Mouse (Mus musculus): Measurements from ENCODE around the gene Ntrk3.
A peak's percentile ranks its signal among the peaks of the same experiment; 100 is the strongest.

Gene Ntrk3

GRCm38 (mm10) chr7:78720989-78721816 lies 16.6 kb downstream of the Ntrk3 start:
- DNase-seq = no peak

- no peak for DNase-seq
Measured at GRCm38 (mm10) chr7:78719795-78720460, 17.9 kb downstream of the Ntrk3 start.

- no peak for DNase-seq
Measured at GRCm38 (mm10) chr7:78719117-78719516, 18.7 kb downstream of the Ntrk3 start.

- DNase-seq = peak; percentile 31 to 47
Measured at GRCm38 (mm10) chr7:78718191-78718609, 19.6 kb downstream of the Ntrk3 start.

GRCm38 (mm10) chr7:78707708-78708107 lies 30.1 kb downstream of the Ntrk3 start:
- DNase-seq = no peak

- DNase-seq = no peak
Measured at GRCm38 (mm10) chr7:78707122-78707521, 30.7 kb downstream of the Ntrk3 start.

GRCm38 (mm10) chr7:78702676-78703075 lies 35.1 kb downstream of the Ntrk3 start:
- DNase-seq = no peak

GRCm38 (mm10) chr7:78695200-78695599 lies 42.6 kb downstream of the Ntrk3 start:
- no peak for DNase-seq

- no peak for DNase-seq
Measured at GRCm38 (mm10) chr7:78693148-78693547, 44.7 kb downstream of the Ntrk3 start.

- DNase-seq = peak; percentile 12 to 46
Measured at GRCm38 (mm10) chr7:78690956-78691355, 46.9 kb downstream of the Ntrk3 start.

- no peak for DNase-seq
Measured at GRCm38 (mm10) chr7:78684943-78685342, 52.9 kb downstream of the Ntrk3 start.

GRCm38 (mm10) chr7:78680871-78681270 lies 56.9 kb downstream of the Ntrk3 start:
- DNase-seq = no peak

GRCm38 (mm10) chr7:78669407-78669806 lies 68.4 kb downstream of the Ntrk3 start:
- DNase-seq = no peak

GRCm38 (mm10) chr7:78668916-78669315 lies 68.9 kb downstream of the Ntrk3 start:
- no peak for DNase-seq

- no peak for DNase-seq
Measured at GRCm38 (mm10) chr7:78668003-78668635, 69.7 kb downstream of the Ntrk3 start.

- DNase-seq = peak in 1 of 2 experiments; percentile 16
Measured at GRCm38 (mm10) chr7:78660832-78661231, 77.0 kb downstream of the Ntrk3 start.

GRCm38 (mm10) chr7:78659846-78660245 lies 78.0 kb downstream of the Ntrk3 start:
- no peak for DNase-seq

- DNase-seq = peak in 1 of 2 experiments; percentile 9
Measured at GRCm38 (mm10) chr7:78658026-78658425, 79.8 kb downstream of the Ntrk3 start.

- no peak for DNase-seq
Measured at GRCm38 (mm10) chr7:78656181-78656580, 81.6 kb downstream of the Ntrk3 start.

- DNase-seq = no peak
Measured at GRCm38 (mm10) chr7:78653686-78654085, 84.1 kb downstream of the Ntrk3 start.

GRCm38 (mm10) chr7:78652296-78652695 lies 85.5 kb downstream of the Ntrk3 start:
- no peak for DNase-seq

GRCm38 (mm10) chr7:78651540-78651939 lies 86.3 kb downstream of the Ntrk3 start:
- DNase-seq = peak; percentile 6 to 18

- DNase-seq = peak; percentile 27 to 28
Measured at GRCm38 (mm10) chr7:78643667-78644066, 94.1 kb downstream of the Ntrk3 start.

- peak; percentile 6 to 31 for DNase-seq
Measured at GRCm38 (mm10) chr7:78623686-78624085, 114.1 kb downstream of the Ntrk3 start.

All from kidney, postnatal 4 days (tissue).